Mouse (Mus musculus) T-helper 1 cell (primary cell): ENCODE measurements around the gene Cyb561d1.

Experiments
- in situ Hi-C: fragments of 300-600 bp; cut with MboI, MseI; formaldehyde crosslinking; loops from one replicate; pipeline ENCODE4 v1.15.1; 2025; ENCODE audit warnings: high pct_unique_total_duplicates

Cyb561d1 gene

DNA sequence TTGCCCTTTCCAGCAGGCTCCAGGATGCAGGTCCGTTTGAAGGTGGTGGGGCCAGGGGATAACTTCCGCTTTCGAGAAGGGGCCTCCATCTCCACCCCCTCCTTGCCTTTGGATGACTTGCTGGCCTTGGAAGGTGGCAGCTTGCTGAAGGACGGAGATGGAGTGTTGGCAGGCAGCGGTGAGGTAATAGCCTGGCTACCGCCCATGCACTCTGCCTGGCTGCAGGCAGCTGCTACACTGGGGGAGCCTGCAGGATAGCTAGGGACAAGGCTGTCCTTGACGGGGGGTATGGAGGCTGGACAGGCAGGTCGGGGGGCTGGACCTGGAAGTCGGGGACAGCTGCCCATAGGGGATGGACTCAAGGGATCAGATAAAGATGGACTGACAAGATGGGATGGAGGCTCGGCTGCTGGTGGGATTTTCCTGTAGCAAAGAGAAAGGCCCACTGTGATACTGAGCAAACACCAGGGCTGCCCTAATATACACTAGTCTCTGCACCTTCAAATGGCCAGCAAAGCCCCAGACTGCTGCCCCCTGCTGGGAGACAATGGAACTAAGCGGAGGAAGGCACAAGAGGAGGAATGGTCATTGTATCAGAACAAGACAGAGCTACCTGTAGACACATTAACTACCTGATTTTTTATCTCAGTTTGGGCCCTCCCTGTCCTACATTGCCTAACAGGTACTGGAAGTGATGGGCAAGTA lies 2.8 kb upstream of the Cyb561d1 start:
- in situ Hi-C loops, result no loop called here

DNA sequence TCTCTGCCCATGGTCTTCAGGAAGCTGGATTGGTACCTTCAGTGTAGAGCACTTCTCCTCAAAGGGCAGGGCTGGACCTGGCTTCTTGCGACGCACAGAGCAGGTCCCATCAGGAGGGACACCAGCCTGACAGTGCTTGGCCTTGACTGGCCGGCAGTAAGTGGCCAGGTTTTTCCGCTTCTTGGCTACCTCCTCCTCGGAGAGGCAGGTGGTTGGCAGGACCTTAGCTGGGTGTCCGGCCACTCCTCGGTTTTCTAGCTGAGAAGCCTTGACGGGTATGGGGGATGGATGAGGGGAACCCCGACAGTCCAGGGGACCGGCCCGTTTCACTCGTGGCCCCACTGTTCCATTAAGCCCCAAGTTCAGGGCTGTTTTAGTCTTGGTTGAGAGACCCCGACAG lies 2.2 kb upstream of the Cyb561d1 start:
- in situ Hi-C loops, result no loop called here

DNA sequence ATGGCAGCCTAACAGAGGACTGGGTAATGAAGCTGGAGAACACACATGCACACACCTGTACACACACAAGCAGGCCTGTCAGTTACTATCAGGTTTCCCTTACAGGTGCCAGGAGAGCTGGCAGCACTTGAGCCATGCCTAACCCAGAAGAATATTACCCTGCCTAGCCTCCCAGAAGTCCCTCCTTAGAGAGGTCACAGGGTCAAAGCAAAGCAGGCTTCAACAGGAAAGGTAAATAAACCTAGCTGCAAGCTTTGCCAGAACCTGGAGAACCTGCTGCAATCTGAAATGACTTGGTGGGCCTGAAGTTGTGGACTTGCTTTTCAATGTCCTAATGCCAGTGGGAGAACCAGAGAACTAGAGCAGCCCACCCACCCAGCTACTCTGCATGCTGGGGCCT lies 1.5 kb upstream of the Cyb561d1 start:
- in situ Hi-C loops, result no loop called here

DNA sequence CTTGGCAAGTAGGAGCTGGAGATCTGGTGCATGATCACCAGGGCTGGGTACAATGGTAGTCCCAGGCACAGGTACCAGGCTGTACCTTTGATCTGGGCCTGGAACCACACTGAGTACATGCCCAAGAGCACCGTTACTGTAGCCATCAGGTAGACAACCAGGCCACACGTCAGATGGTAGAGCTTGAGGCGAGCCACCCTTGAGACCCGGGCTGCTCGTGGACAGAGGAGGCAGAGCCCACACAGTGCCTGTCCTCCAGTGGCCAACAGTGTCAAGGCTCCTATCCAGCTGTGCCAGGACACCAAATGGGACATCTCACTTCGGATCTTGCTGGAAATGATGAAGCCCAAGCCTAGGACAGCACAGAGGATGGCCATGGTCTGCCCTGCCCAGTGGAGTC lies 1.8 kb downstream of the Cyb561d1 start:
- in situ Hi-C loops, result no loop called here

DNA sequence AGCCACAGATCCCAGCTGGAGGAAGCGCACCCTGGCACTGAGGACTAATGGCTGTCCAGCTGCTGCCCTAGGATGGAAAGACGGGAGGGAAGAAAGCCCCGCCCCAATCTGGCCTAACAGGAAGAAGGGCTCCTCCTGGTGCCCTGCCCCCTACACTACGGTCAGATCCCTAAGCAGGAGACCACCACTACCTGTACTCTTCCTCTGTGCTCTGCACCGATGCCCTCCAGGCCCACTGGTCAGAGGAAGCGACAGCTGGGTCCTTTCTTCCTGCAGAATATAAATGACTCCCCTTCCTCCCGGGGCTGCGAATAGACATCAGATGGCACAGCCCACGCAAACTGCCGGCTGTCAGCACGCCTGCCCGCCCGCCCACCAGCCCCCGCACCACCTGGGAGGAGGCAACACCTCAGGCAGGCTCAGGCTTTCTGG lies 3.9 kb downstream of the Cyb561d1 start:
- in situ Hi-C loops, result no loop called here

DNA sequence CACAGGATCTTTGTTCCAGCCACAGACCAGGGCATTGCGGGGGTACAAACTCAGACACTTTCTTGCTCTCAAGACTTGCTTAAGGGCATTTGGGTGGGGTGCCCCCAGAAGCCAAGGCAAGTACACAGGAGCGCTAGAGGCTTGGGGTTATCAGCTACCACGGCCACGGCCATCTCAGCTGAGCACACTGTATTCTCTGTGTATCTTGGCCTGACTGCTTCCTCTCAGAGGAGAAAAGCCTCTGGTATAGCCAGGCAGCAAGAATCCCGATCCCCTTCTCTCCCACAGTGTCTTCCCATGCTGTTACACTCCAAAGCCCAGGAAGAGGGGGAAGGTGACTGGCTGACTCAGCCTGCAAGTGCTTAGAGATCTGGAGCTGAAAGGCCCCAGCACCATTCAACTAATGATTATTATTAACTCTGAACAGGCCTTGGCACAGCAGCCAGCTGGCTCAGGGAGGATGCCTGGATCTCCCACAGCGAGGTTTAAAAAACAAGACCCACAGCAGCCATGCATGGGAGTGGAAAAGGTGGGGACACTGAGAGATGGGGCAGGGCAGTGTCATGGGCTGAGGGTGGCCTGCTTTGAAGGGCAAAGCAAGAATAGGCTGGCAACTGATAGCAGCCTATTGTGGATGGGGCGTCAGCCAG lies 4.9 kb downstream of the Cyb561d1 start:
- in situ Hi-C loops, result no loop called here

DNA sequence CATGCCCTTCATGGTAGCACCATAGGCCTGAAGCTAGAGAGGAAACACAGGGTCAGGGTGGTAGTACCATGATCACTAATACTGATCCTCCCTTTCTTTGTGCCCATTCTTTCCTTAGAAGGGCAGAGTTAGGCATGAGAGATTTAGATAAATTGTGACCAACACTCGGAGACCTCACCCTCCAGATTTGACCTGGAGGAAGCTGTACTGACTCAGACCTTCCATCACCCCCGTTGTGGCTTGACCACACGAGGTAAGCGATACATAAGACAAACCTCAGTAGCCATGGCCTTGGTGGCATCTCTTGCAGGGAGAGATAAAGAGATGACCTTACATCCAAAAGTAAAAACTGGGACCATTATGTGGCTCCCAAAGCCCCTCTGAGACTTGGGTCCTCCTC lies 5.7 kb downstream of the Cyb561d1 start:
- in situ Hi-C loops, result no loop called here

DNA sequence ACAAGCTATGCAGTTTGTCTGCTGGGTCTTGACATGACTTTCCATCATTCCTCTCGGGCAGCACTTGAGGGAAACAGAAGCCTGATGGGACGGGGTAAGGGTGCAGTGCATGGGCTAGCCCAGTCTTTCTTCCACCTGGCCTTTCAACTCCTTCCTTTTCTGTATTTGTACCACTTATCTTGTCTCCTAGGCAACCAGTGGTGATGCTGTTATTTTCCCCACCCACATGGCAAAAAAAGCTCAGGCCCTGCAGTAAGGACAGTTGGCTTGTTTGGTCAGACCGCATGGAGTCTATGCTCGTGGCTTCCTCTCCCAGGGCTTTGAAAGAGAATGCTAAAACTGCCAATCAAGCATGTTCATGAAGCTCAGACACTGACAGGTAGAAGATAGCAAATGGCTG lies 7.3 kb downstream of the Cyb561d1 start:
- in situ Hi-C loops, result no loop called here

DNA sequence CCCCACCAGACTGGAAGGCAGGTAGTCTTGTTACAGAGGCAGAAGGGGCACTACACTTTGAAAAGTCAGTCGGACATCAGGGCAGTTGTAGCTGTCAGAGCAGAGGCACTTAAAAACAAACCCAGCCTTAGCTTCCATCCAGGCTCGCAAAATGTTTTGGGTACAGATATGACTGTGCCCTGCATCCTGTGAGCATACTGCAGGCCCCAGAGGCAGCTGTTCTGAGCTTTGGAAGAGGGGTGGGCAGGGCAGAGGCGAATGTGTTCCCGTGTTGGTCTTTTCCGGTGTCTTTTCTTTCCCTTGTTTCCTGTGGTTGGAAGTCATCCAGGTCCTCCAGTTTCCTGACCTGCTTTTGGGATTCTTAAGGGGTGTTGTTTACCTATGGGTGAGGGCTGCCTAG lies 11.1 kb downstream of the Cyb561d1 start:
- in situ Hi-C loops, result no loop called here

DNA sequence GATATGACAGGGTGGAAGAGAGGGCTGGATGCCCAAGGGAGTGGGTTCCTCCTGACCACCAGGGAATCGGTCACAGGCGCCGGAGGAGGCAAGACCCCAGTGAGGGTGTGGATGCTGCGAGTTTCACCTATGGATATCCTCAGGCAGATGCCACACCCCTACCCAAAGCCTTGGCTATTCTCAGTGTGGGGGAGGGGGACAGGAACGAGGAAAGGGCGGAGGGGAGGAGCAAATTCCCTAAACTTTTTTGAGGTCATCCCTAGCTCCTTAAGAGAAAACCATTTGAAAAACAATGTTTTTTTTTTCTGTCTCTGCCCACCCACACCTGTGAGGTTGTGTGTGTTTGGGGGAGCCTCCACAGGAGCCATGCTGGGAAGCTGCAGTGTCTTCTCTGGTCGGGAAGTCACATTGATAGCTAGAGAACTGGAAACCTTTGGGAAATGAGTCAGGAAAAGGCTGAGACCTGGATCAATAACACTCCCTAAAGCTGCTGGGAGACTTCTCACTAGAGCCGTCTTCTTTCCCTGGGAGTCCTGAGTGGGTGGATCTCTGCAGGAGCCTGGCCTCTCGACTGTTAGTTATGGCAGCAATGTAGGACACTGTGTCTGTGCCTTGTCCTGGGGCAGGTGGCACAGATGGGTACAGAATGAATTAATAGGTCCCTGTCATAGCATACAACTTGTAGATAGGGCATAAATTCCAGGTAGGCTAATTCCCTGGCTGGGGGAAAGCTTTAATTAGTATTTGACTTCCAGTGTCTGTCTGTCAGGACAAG lies 12.1 kb downstream of the Cyb561d1 start:
- in situ Hi-C loops, result no loop called here

DNA sequence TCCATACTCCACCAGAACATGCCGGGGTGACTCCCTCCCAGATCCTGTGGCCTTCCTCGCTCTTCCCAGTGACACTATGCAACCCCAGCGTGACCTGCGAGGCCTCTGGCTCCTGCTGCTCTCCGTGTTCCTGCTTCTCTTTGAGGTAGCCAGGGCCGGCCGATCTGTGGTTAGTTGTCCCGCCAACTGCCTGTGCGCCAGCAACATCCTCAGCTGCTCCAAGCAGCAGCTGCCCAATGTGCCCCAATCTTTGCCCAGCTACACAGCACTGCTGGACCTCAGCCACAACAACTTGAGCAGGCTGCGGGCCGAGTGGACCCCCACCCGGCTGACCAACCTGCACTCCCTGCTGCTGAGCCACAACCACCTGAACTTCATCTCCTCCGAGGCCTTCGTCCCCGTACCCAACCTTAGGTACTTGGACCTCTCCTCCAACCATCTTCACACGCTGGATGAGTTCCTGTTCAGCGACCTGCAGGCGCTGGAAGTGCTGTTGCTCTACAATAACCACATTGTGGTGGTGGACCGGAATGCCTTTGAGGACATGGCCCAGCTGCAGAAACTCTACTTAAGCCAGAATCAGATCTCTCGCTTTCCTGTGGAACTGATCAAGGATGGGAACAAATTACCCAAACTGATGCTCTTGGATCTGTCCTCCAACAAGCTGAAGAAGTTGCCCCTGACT lies 13.8 kb downstream of the Cyb561d1 start:
- in situ Hi-C loops, result no loop called here

DNA sequence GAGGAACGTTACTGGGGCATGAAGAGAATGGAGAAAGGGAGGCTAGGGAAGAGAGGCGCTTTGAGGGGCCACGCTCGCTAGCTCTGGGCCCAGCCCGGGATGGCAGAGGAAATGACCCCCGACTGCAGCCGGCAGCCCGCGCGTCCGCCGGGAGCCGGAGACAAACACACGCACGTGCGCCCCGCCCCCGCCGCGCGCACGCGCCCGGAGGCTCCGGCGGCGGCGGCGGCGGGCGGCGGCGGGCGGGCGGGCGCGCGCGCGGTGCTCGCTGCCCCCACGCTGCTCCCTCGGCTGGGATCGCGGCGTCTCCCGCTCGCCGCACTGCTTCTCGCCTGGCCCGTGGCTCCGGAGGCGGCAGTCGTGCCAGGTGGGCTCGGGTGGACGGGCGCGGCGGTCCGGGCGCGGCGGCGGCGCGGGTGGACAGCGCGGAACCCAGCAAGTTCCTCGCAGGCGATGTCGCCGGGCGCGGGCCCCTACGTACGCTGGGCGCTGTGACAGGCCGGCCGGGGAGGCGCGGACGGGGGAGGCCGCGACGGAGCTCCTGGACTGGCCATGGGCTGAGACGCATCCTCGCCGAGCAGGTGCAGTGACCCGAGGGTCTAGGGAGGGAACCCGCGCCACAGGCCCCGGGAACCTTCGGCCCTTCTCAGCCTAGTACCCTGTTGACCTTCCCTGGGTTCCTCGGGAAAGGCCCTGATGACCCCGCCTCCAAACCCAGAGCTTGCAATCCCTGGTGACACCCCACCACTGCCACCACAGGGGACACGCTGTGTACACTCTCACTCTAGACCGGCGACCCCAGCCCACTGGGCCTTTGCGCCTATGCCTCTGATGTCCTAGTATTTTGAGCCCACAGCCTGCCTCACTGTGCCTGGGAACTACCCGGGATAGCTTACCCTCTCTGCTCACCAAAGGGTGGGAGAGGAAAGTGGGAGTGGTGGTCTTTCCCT lies 14.6 kb downstream of the Cyb561d1 start, which contains the start of gene Amigo1:
Gene Amigo1, plus strand, starts transcription at position 238 of the 950 bp plus-strand sequence.
- in situ Hi-C loops, result no loop called here

DNA sequence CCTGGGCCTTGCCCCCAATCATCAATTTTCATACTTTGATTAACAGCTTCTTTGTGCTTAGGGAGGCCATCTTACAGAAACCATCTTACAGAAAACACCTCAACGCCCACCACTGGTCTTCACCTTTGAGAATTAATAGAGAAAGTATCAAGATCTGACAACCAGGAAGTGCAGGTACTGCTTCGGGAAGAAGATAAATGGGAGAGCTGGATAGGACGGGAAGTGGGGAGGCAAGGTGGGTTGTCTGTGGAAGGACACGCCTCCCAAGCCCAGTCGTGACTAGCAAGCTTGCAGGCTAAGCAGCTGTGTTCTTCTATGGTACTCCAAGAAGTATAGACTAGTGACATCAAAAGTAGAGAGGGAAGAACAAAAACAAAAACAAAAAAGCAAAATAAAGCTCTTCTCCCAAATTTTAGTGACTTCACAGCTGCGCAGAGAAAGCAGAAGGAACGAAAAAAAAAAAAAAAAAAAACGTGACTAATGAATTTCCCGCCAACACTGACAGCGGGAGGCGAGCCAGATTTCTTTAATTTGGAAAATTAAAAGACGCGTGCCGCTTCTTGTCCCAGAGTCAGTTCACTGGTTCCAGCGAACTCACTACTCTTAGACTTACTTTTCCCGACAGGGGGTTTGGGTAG lies 15.4 kb downstream of the Cyb561d1 start:
- in situ Hi-C loops, result no loop called here

DNA sequence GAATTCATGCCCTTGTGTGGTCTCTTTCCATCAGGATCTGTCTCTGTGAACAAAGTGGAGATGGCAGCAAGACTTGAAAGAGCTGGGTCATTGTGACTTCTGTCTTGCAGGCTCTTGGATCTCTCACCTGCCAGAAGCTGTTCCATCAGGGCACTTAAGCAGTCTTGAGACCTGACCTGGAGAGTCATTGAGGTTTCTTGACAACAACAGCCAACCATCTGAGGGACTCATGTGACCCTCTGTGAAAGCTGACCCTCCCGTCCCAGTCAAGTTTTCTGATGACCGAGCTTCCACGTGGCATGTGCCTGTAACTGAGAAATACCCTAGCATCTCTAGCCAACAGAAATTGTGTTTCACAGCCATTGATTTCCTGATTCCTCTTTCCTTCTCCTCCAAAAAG lies 16.3 kb downstream of the Cyb561d1 start:
- in situ Hi-C loops, result no loop called here

DNA sequence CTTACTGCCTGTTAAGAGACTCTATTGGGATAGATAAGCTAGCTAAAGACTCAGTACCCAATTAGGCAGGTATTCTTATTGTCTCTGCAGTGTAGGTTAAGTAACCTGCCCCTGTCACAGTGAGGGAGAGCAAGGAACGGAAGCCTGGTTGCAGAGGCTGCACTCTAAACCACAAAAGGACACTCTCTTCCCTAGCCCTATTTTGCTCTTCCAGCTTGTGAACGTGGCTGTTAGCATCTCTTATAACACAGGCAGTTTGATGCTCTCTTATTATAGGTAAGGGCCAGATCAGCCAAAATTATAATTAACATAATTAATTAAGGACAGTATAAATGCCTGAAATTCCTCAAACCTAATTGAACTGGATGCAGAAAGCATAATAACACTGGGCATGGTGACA lies 20.5 kb downstream of the Cyb561d1 start:
- in situ Hi-C loops, result no loop called here

DNA sequence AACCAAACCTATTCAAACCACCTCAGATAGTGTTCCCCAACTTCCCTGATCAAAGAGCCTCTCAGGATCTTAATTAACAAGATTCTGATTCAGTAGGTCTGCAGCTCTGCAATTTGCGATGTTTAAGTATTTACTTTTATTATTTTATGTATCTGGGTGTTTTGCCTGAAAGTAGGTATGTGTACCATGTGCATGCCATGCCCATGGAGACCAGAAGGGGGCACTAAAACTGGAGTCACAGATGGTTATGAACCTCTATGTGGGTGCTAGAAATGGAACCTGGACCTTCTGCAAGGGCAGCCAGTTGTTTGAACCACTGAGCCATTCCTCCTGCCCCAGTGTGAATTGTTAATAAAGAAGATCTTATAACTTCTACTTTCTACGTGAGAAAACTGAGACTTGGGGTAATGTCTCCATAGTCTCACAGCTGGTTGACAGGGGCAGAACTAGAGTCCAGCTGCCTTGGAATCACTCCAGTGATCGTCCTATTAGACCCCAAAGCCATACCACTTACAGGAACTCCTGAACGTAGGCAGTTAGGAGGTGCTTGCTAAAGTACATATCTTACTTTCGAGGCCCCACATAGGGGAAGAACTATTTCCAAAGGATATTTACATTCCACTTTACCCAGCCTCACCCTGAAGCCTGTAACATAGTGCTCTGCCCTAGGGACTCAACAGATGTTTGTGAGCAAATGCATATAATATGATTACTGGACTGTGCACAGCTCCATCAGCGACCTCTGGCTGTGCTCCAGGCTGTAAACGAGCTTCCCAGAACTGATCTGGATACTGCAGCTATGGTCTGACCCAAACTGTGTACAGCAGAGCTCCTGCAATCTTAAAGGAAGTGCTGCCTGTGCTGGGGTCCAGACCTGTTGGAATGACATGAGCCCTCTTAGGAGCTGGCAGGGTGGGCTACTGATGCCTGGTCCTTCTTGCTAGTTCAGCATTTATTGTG lies 22.0 kb downstream of the Cyb561d1 start:
- in situ Hi-C loops, result no loop called here

DNA sequence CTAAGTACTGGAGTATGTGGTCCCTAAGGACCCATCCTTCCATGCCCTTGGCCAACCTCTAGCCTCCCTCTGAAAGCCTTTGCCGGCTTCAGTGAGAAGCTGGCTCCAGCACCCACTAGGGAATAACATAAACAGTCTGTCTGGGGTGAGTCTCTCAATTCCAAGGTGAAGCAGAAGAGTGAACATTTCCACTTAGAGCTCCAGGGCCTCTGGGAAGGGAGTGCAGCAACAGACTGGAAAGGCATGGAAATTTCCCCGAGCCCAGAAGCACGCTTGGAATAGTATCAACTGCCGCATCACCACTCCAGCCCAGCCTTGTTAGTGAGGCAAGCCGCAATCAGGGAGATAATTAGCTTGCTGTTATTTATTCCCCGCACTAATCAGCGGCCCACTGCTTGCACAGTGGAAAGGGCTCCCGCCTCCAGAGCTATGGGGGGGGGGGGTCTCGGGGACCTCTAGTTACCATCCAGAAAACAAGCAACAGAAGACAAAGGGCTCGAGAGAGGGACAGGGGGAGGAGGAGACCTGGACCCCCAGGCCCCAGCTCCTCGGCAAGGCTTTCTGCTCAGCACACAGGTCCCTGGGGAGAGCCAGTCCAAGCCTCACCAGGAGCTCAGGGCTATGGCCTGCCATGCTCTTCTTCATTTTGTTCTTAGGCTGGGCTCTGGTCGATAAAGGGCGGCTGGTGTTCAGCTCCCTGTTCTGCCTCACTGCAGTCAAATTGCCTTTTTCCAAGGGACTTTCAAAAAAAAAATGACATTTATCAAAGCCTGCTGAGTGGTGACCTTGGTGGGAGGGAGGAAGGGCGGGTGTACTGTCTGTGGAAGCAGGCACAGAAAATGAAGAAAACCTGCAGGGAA lies 26.1 kb downstream of the Cyb561d1 start:
- in situ Hi-C loops, result no loop called here

DNA sequence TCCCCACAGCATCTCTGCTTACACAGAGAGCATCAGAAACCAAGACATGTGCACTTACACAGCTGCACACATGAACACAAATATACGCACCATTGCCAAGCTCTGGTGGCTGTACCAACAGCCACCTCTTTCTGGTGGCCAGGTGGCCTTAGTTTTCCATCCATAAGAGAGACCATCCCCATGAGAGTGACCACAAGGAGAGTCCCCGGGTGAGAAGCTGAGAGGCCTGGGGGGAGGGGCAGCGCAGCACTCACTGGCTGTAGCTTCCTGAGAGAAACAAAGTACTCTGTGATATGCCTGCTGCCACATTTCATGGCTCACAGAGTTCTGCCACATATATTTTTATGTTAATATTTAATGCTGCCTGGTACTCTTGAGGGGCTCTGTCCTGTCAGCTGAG lies 31.8 kb downstream of the Cyb561d1 start:
- in situ Hi-C loops, result loop anchor here (5.0 kb wide), 1 partner anchor 203 kb away; no protein-coding TSS in a partner anchor
